Mouse (Mus musculus): ENCODE measurements around the gene Tcaf2. TPM values are rescaled to one million over a fixed set of nuclear protein-coding genes. Genes with fewer than 3 reads are reported as not detected.

The Tcaf2 gene
- under 1 TPM; 0.11 to 0.31 TPM for polyA plus RNA-seq (2017; shearing (Covaris generic))

DNA sequence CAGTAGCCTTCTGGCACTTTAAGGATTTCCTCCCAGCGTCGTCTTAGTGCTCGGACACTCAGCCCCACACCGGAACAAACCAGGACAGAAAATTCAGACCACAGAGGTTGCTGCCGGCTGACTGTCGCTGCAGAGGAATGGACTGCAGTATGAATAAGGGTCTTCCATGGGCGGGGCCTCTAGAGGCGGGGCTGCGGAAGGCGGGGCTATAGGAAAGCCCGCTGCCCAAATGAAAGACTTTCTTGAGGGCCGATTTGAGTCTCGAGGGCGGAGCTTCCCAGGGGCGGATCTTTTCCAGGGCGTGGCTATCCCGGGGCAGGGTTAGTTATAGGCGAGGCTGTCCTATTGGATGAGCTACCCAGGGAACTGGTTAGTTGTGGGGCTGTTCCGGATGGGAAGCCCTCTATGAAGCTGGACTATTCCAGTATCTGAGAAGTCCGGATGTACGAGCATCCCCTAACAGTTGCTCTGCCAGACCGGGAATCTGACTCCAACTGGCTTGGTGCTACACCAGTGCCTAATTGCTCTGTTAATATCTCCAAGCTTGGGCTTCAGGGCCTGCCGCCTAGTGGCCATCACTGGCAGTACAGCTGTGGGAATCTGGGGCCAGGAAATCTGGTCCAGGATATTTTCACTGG, at the start of gene Tcaf2:
TSS of gene Tcaf2 (minus strand) at position 343 of the 638 bp plus-strand sequence.

DNA sequence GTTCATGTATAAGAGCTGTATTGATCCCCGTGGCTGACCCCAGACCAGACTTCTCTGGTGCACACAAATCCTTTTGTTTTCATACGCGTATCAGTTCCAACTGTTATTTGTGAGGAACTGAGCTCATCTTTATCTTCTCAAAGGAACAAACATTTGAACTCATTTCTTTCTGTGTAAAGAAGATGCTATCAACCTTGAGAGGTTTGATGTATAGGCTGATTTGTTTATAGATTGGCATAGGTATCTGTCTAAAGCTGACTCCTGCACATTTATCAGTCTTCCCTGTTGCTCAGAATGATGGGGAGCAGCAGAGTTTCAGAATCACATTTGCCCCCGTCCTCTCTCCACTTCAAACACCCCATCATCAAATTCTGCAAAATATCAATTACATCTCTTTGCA, 47.5 kb downstream of the Tcaf2 start, which contains the start of gene Tcaf3:
TSS of gene Tcaf3 (minus strand) at position 101 of the 400 bp plus-strand sequence.

Other genes with a start within 250 kb of the Tcaf2 start
- gene Tas2r143, start 245.0 kb downstream of the Tcaf2 start, polyA plus RNA-seq (2017; shearing (Covaris generic)), result not detected
- not detected for gene Tas2r135, start 239.8 kb downstream of the Tcaf2 start, polyA plus RNA-seq (2017; shearing (Covaris generic))
- 1 to 10 TPM in 1 of 2 experiments, not detected in 1; 4.6 TPM for gene Tas2r126, start 210.7 kb downstream of the Tcaf2 start, polyA plus RNA-seq (2017; shearing (Covaris generic))
- not detected for gene Olfr458, start 180.1 kb downstream of the Tcaf2 start, polyA plus RNA-seq (2017; shearing (Covaris generic))
- gene Olfr457, start 168.9 kb downstream of the Tcaf2 start, polyA plus RNA-seq (2017; shearing (Covaris generic)), result under 1 TPM; 0.04 to 0.42 TPM
- gene Olfr456, start 158.0 kb downstream of the Tcaf2 start, polyA plus RNA-seq (2017; shearing (Covaris generic)), result 1 to 10 TPM in 1 of 2 experiments, under 1 TPM in 1; 0.24 to 1.7 TPM
- gene Olfr455, start 97.7 kb downstream of the Tcaf2 start, polyA plus RNA-seq (2017; shearing (Covaris generic)), result under 1 TPM in 1 of 2 experiments, not detected in 1; 0.12 TPM
- gene Tcaf3, start 47.6 kb downstream of the Tcaf2 start, polyA plus RNA-seq (2017; shearing (Covaris generic)), result 1 to 10 TPM in 1 of 2 experiments, under 1 TPM in 1; 0.13 to 2.0 TPM
- gene Tcaf1, start 64.8 kb upstream of the Tcaf2 start, polyA plus RNA-seq (2017; shearing (Covaris generic)), result under 1 TPM; 0.31 to 0.76 TPM
- under 1 TPM in 1 of 2 experiments, not detected in 1; 0.64 TPM for gene Olfr453, start 94.1 kb upstream of the Tcaf2 start, polyA plus RNA-seq (2017; shearing (Covaris generic))
- gene Olfr38, start 111.2 kb upstream of the Tcaf2 start, polyA plus RNA-seq (2017; shearing (Covaris generic)), result under 1 TPM in 1 of 2 experiments, not detected in 1; 0.78 TPM
- not detected for gene Olfr452, start 139.8 kb upstream of the Tcaf2 start, polyA plus RNA-seq (2017; shearing (Covaris generic))
- gene Olfr450, start 166.7 kb upstream of the Tcaf2 start, polyA plus RNA-seq (2017; shearing (Covaris generic)), result not detected
- gene Olfr449, start 189.1 kb upstream of the Tcaf2 start, polyA plus RNA-seq (2017; shearing (Covaris generic)), result under 1 TPM in 1 of 2 experiments, not detected in 1; 0.19 TPM
- gene Olfr448, start 245.2 kb upstream of the Tcaf2 start, polyA plus RNA-seq (2017; shearing (Covaris generic)), result not detected

Measured in inflammation-experienced regulatory T-cells (primary cell).